Mouse (Mus musculus): ENCODE data around the gene Aars2.

Gene Aars2

DNA sequence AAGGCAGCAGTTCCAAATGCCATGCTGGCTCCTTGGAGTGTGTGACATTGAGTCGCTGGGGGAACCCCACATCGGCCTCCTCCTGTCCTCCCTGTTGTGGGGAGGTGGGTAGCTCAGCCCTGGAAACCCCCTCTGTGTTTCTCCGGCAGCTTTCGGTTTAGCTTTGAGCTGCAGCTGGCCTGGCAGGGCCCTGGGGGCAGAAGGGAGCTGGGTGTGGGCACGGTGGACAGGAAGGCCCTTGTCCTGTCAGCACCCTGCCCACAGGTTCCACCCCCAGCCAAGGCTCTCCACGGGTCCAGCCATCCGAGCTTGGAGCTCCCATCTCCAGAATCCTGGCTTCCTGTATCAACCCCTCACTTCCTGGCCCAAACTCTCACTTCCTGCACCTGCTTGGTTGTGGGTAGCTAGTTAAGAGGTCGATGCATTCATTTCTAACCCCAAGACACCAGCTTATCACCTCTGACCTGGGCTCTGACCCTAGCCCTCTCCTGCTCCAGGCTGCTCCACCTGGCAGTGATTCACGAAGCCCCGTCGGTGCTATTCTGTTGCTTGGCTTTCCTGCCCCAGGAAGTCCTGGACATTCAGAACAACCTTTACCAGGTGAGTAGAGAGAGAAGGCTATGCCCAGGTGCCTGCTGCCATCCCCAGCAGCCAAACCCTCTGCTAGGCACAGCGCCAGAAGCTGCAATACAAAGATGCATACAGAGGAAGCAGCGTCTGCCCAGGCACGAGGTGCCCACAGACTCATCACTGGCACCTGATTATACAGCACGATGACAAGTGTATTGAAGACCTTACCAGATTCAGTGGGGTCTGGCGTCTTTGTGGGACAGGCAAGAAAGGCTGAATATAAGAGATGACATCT lies 51.6 kb downstream of the Aars2 start:
- in situ Hi-C loops (cut with MboI) = no loop called here

DNA sequence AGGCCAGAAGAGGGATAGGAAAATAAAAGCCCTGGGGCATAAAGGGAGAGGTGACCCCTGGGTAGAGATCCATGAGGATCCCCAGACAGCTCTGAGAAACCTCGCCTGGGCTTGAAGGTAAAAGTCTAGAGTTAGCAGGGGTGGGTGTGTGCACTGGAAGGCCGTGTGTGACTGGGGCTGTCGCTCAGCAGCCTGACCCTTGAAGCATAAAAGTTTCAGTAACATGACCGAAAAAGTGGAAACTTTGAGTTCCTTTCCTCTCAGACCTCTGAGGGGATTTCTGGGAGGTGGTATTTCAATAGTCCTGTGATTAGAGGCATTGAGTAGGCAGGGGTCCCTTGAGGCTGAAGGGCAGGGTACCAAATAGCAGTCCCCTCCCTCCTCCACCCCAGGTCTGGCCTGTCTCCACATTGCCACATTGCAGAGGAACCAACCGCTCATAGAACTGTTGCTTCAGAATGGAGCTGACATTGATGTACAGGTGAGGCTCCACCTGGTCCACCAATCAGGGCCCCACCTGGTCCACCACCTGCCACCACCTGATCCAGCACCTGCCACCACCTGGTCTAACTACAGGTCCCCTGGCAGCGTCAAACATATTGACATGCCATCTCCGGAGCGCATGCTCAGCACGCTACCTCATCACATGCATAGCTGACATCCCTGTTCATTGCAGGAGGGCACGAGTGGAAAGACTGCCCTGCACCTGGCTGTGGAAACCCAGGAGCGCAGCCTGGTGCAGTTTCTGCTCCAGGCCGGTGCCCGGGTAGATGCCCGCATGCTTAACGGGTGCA lies 53.3 kb downstream of the Aars2 start:
- in situ Hi-C loops (cut with MboI) = no loop called here

DNA sequence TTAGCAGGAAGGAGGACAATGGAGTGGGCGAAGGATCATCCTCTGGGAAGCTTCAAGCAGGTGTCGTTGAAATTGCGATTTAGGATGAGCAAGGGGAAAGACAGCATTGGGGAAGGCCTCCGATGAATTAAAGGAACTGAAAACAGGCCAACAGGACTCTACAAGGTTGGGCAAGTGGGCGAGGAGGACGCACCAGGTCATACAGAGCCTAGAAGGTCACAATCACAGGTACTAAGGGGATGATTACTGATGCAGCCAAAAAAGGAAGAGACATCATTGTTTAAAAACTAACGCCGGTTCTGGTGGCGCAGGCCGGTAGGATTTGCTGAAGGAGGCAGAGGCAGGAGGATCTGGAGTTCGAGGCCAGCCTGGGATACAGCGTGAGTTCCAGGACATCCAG lies 56.6 kb downstream of the Aars2 start:
- in situ Hi-C loops (cut with MboI) = no loop called here

DNA sequence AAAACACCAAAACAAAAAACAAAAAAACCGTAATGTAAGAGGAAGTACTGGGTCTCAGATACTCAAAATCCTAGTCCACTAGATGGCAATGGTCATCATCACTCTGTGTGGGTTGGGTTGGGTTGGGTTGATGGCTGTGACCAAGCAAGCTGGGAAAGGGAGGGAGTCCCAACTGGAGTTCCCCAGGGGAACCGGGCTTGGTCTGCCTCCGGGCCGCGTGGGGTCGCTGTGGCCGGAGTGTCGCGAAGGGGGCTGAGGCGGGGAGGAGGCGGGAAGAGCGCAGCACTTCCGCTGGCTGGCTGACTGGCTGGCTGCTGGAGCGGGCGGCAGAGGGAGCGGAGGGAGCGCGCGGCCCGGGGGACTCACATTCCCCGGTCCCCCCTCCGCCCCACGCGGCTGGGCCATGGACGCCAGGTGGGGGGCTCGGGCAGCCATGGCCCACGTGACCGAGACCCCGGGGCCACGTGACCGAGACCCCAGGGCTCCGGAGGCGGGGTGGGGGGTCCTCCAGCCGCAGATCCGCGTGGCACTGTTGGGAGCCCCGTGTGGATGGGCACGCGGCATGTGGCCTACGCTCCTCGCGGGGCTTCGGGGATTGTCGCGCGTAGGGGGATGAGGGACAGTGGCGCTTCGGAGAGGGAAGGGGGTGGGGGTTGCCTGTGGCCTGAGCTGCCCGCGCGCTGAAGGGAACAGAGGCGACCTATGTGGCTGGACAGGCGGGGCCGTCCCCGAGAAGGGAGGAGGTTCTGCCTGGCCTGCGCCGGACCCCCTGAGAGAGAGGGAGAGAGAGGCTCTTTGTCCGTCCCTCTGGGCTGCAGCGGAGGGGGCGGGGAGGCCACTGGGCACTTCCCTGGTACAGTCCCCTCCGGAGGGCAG lies 57.3 kb downstream of the Aars2 start, which contains the start of gene Slc35b2:
Slc35b2 (plus strand) TSS at position 220 of the 876 bp plus-strand sequence.
- in situ Hi-C loops (cut with MboI) = no loop called here

DNA sequence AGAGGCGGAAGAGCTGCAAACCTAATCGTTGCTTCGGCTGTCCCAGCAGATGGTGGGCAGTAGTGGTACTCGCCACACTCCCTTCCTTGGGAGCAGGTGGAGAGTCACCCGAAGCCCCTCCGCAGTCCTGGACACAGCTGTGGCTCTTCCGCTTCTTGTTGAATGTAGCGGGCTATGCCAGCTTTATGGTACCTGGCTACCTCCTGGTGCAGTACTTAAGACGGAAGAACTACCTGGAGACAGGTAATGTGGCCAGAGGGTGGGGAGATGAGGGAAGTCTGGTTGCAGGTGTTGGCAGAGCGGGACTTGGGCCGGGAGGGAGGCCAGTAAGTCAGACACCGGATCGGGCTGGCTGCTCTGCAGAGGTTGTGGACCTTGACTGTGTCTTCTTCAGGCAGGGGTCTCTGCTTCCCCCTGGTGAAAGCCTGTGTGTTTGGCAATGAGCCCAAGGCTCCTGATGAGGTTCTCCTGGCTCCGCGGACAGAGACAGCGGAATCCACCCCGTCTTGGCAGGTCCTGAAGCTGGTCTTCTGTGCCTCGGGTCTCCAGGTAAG lies 58.0 kb downstream of the Aars2 start:
- in situ Hi-C loops (cut with MboI) = no loop called here

DNA sequence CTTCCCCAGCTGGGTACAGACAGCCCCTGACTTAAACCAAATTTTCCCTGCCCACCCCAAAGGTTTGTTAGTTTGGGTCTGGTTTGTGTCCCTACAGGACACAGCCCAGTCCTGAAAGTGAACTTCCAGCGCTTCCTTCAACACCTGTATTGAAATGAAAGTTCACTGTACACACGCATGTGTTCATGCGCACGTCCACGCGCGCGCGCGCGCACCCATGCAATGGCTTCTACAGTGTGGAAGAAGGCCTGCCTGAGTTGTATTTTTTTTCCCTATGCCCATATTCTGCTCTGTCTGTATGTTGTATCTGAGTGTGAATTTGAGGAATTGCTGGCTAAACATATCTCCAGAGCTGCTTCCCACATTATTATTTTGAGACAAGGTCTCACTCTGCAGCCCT lies 58.5 kb downstream of the Aars2 start:
- in situ Hi-C loops (cut with MboI) = no loop called here

DNA sequence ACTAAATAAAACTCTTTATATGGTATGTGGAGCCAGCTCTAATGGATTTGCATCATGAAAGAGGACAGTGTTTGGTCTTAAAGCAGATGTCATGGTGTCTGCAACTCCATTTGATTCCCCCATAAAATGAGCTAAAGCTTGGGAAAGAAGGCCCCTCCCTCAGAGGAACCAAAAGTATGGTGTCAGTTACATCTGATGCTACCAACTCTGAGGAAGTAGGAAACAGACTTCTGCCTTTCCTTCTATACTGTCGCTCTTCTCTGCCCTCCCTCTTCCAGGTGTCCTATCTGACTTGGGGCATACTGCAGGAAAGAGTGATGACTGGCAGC lies 59.4 kb downstream of the Aars2 start:
- in situ Hi-C loops (cut with MboI) = no loop called here

DNA sequence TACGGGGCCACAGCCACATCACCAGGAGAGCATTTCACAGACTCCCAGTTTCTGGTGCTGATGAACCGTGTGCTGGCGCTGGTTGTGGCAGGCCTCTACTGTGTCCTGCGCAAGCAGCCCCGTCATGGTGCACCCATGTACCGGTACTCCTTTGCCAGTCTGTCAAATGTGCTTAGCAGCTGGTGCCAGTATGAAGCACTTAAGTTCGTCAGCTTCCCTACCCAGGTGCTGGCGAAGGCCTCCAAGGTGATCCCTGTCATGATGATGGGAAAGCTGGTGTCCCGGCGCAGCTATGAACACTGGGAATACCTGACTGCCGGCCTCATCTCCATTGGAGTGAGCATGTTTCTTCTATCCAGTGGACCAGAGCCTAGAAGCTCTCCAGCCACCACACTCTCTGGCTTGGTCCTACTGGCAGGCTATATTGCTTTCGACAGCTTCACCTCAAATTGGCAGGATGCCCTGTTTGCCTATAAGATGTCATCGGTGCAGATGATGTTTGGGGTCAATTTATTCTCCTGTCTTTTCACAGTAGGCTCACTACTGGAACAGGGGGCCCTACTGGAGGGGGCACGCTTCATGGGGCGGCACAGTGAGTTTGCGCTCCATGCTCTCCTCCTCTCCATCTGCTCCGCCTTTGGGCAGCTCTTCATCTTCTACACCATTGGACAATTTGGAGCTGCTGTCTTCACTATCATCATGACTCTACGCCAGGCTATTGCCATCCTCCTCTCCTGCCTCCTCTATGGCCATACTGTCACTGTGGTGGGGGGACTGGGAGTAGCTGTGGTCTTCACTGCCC lies 59.9 kb downstream of the Aars2 start:
- in situ Hi-C loops (cut with MboI) = no loop called here

DNA sequence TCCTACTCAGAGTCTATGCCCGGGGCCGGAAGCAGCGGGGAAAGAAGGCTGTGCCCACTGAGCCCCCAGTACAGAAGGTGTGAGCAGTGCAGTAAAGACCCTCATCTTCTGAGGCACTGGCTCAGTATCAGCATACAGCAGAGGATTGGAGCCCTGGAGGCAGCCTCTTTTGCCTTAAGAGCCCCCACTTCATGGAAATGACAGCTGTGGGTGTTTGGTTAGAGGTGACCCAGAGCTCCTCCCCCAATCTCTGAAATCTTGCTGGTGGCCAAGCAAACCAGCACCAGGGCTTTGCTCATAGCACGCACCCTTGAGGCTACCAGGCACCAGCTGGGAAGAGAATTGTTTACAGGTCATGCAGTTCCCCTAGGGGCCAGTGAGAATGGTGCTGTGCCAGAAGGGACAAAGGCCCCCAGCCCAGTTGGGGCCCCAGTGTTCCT lies 60.5 kb downstream of the Aars2 start:
- in situ Hi-C loops (cut with MboI) = no loop called here

DNA sequence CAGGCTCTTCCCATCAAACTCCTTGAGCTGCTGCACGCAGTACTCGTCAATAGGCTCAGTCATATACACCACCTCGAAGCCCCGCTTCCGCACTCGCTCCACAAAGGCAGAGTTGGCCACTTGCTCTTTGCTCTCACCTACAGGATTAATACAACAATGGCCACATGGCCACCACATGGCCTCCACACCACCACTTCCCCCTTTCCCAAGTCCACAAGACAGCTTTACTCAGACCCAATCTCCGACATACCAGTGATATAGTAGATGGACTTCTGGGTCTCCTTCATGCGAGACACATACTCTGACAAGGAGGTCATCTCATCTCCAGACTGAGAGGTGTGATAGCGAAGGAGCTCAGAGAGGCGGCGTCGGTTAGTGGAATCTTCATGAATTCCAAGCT lies 62.3 kb downstream of the Aars2 start:
- in situ Hi-C loops (cut with MboI) = no loop called here

DNA sequence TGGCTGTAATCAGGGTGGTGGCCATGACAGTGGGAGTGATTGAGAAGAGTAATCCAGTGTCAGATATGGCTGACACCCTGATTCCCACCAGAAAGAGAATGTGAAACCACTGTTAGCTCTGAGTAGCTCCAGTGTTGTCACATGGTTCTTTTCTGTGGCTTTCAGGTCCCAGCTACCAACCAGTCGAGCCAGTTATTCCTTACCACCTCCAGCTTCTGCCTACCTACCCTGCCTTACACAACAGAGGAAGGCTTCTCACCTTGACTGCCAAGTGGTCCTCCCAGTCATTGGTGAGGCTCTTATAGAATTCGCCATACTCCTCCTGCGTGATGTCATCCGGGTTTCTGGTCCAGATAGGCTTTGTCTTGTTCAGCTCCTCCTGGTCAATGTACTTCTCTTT lies 63.4 kb downstream of the Aars2 start:
- in situ Hi-C loops (cut with MboI) = no loop called here
